Mouse (Mus musculus) kidney, postnatal 36 days (tissue): ENCODE measurements at regions not wholly inside any gene's neighbourhood (a gene's known extent, or its start where the extent isn't known, plus 50 kb on each side); places are given as distances from the start of the nearest gene placed in this dataset.
A peak's percentile ranks its signal among the peaks of the same experiment; 100 is the strongest.

Source experiments
- DNase-seq, 2 experiments: peaks; one replicate each; pipeline ENCODE4 v3.0.0; 2021 to 2022; ENCODE audit warnings: mixed read lengths in 2 of 2

DNA sequence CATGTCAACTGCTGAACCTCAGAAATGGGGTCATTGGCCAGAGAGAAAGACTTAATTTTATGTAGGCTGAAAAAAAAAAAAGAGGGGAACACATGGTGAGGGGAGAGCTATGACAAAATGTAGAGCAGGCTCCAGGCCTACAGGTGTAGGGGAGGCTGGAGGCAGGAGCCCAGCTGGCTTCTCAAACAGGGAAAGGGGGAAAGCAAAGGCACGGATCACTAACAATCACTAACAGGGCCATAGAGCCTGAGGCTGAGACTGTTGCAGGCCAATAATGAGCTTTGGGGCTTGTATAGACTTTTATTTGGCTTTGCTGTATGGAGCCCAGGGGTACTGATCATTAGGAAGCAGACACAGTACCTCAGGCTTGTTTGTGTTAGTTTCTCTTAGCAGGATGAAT, 777.9 kb downstream of the Epha4 start:
- DNase-seq: no peak

- DNase-seq: no peak
Observed at GRCm38 (mm10) chr1:76737663-76738062, 777.2 kb downstream of the Epha4 start.

DNA sequence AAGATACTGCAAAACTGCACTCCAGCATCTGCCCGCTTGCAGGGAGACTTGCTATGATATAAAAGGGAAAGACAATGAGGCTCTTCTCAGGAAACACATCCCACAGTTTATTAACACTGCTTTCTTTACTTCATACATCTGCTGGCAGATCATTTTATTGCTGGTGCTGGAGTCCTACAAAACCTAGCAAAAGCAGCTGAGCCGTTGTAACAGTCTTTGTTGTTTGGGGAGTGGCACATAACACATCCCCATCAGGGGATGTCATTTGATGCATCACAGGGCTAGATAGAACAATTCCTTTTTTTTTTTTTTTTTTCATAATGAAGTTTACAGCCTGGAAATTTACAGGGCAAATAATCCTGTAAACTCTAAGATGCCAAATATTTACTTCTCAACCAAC, 742.2 kb downstream of the Epha4 start:
- no peak for DNase-seq

DNA sequence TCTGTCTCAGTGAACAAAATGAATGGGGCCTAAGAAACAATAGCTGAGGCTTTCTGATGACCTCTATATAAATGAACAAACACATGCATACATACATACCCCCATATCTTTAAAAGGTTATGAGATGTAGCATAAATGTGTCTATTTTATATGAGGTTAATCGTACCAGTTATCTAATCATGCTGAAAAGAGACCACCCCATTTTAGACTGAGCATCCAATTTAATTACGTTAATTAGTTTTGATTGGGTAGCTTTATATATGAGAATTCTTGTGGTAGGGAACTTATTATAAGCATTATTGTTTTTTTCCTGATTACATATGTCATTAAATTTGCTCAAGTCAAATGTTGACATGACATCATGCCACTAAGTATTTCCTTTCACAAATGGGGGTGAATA, 728.0 kb downstream of the Epha4 start:
- DNase-seq: no peak

GRCm38 (mm10) chr1:76793438-76793837, 721.5 kb downstream of the Epha4 start:
- no peak for DNase-seq

GRCm38 (mm10) chr1:76819906-76820305, 695.0 kb downstream of the Epha4 start:
- no peak for DNase-seq

DNA sequence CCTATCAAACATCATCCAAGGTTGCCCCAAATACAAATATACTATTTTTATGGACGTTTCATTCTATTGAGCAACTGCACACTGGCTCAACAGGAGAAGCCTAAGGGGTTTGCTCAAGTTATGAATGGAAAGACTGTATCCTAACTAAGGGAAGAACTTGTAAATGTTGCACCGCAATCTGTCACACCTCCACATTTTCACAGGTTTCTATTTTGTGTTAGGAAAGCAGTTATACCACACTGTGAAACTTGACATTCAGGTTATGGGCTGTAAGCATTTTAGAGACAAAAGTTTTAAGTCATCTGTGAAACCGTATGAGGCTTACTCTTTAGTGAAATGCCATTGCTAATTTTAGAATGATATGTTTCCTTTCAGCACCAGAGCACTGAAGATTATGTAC, 693.3 kb downstream of the Epha4 start:
- no peak for DNase-seq

- DNase-seq: peak; percentile 15 to 34
Observed at GRCm38 (mm10) chr1:76829690-76830089, 685.2 kb downstream of the Epha4 start.

DNA sequence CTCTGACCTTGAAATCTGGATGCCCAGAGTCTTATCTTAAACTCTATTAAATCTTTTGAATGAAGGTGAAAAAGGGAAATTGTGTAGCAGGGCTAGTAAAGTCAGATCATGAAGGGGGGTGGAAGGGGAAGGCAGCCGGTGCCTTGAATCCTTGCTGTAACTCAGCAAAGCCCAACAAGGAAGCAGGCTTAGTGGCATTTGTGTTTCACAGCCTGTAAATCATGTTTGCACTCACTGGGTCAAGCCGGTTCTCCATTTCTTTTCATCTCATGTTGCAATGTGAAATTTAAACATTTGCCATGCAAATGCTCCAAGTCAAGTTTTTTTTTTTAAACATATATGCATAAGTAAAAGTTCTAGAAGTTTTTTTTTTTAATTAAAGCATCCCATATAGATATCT, 682.6 kb downstream of the Epha4 start:
- no peak for DNase-seq

- no peak for DNase-seq
Observed at GRCm38 (mm10) chr1:76835028-76835683, 679.7 kb downstream of the Epha4 start.

DNA sequence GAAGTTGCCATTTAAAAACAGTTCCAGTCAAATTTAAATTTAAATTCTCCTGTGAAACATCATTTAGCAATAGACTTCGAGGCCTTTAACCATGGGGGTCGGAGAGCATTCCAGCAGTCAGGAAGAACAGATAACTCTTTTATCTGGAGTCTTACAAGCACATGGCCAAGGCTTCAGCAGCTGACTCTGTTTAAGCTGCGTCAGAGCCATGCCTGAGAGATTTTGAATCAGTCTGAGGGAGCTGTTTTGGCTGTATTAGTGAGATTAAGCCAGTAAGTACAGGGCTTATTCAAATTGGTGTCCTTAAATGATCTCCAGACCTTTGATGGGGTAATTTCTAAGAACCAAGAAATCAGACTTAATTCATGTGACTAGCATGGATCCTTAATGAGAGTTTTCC, 665.5 kb downstream of the Epha4 start:
- DNase-seq: no peak

- peak; percentile 4 to 5 for DNase-seq
Observed at GRCm38 (mm10) chr1:76866304-76866968, 648.5 kb downstream of the Epha4 start.

- DNase-seq: peak in 1 of 2 experiments; percentile 3
Observed at GRCm38 (mm10) chr1:76873207-76873606, 641.7 kb downstream of the Epha4 start.

- no peak for DNase-seq
Observed at GRCm38 (mm10) chr1:76880111-76880782, 634.6 kb downstream of the Epha4 start.

DNA sequence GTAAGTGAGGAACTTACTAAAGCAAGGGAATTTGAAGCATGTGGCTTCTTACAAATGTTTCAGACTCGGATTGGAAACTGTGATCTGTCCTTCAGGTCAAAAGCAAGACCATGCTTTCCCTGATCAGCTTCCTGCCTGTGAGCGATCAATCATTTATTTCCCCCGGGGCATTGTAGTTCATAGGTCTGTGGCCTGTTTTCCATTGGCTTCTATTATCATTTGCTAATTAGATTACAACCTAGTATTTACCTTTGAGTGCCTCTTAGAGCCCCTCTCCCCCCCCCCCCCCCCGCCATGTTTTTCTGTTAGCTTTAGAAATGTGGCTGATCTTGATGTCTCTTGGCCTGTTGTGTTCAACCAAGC, 634.1 kb downstream of the Epha4 start:
- no peak for DNase-seq

DNA sequence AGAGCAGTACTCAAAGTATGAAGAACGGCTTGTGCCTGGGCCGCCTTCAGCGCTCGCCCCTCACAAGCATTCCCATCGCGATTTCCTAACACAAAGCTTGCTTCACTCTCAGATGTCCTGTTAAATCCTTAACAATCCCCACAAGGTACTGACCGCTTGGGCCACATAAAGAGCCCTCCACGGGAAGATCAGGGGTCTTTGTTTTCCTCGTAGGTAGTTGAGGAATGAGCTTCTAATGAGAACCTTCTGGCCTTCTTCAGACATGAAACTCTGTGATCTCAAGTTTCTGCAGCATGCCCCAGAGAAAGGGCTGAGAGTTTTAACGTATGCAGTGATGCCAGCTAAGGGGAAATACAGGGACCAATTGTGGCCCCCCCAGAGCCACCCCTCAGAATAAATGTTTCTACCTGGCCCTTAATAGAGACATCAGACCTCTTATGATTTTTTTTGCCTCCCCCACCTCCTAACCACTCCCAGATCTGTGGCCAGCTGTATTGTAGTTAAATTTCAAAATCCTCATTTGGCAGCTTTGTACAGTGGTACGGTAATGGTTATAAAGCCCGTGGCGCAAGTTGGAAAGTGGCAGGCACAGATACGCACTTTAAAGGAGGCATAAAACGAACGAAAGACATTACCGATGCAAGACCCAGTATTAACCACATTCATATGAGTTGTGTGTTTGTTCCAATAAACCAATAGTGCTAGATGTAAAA, 618.6 kb downstream of the Epha4 start:
- no peak for DNase-seq

- no peak for DNase-seq
Observed at GRCm38 (mm10) chr1:76897431-76897830, 617.5 kb downstream of the Epha4 start.

DNA sequence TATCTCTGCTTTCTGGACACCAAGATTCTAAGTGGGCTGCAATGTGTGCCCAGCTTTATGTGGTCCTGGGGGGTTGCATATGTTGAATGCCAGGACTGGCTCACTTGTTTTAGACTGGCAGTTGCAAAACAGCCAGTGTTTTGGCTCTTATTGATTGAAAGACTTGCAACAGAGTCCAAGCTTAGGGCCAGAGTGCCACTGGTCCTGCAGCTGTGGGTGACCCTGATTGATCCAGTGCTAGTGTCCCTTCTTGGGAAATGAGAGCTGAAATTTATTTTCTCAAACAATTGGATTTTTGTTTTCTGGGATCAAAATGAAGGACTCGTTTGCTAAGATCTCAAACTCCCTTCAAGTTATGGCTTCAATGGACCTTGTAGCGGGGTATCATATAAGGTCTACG, 603.4 kb downstream of the Epha4 start:
- DNase-seq: no peak

DNA sequence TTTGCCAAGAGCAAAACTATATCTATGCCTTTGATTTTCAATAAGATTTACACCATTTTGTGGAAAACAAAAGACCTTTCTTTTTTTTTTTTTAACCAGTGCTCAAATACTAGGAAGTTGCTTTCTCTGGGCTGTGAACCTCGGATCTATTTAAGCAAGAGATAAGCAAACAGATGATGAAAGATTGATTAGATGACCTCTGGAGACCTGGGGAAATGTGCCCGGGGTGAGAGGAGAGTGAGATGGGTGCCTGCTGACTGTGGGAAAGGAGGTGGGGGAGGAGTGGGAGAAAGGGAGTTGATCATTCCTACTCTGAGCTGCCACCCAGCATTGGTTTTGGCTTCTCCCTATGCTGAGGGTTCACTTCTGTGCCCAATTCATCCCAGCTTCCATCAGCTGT, 595.3 kb downstream of the Epha4 start:
- no peak for DNase-seq

GRCm38 (mm10) chr1:76920634-76921033, 594.3 kb downstream of the Epha4 start:
- no peak for DNase-seq

- DNase-seq: no peak
Observed at GRCm38 (mm10) chr1:76927041-76927440, 587.8 kb downstream of the Epha4 start.

- no peak for DNase-seq
Observed at GRCm38 (mm10) chr1:76928035-76928434, 586.9 kb downstream of the Epha4 start.

GRCm38 (mm10) chr1:76933460-76933859, 581.4 kb downstream of the Epha4 start:
- DNase-seq: no peak

GRCm38 (mm10) chr1:76942730-76943129, 572.2 kb downstream of the Epha4 start:
- DNase-seq: peak; percentile 25 to 56
